Mouse (Mus musculus) megakaryocyte, embryonic 14.5 days (primary cell): ENCODE data around the gene Tenm4.

Experiments used
- FLI1 ChIP-seq: IDR thresholded peaks from 2 replicates; pipeline ENCODE4 v1.6.1; 2012; ENCODE audit warnings: low read length, inconsistent platforms, mixed read lengths
- GATA1 ChIP-seq: IDR thresholded peaks from 3 replicates; pipeline ENCODE4 v1.6.1; 2012; ENCODE audit warnings: mixed read lengths, low read length, inconsistent platforms, borderline replicate concordance

GRCm38 (mm10) chr7:96742221-96742620, 571.2 kb downstream of the Tenm4 start:
- no peak for TF ChIP-seq GATA1
- TF ChIP-seq FLI1: no peak
